Mouse (Mus musculus) limb, embryonic 15.5 days (tissue): ENCODE data around the gene Bdp1. TPM values are rescaled to one million over a fixed set of nuclear protein-coding genes. Genes with fewer than 3 reads are reported as not detected.

Experiments used
- ATAC-seq: fragments of 200-750 bp; cut with Nextera tagmentation; 2 replicates; pipeline ENCODE4 v1.8.0; 2017; ENCODE audit warnings: low read depth, moderate TSS enrichment; ENCODE audit not compliant: insufficient number of reproducible peaks, low FRiP score, low TSS enrichment
- H3K27ac ChIP-seq: fragments of 300-500 bp; sonication (generic); 2 replicates; pipeline ENCODE4 v1.5.1; 2015; ENCODE audit warnings: moderate library complexity, mild to moderate bottlenecking, inconsistent platforms
- H3K27me3 ChIP-seq: fragments of 300-500 bp; sonication (generic); 2 replicates; pipeline ENCODE4 v1.6.1; 2015; ENCODE audit warnings: inconsistent platforms
- H3K36me3 ChIP-seq: fragments of 300-500 bp; sonication (generic); 2 replicates; pipeline ENCODE4 v1.6.1; 2015; ENCODE audit warnings: inconsistent platforms
- H3K4me1 ChIP-seq: fragments of 300-500 bp; sonication (generic); 2 replicates; pipeline ENCODE4 v1.6.1; 2015; ENCODE audit warnings: inconsistent platforms
- H3K4me2 ChIP-seq: fragments of 300-500 bp; sonication (generic); 2 replicates; pipeline ENCODE4 v1.6.1; 2015; ENCODE audit warnings: mild to moderate bottlenecking, inconsistent platforms
- H3K4me3 ChIP-seq: fragments of 300-500 bp; sonication (generic); 2 replicates; pipeline ENCODE4 v1.5.1; 2015; ENCODE audit warnings: mild to moderate bottlenecking, inconsistent platforms
- H3K9ac ChIP-seq: fragments of 300-500 bp; sonication (generic); 2 replicates; pipeline ENCODE4 v1.6.1; 2015; ENCODE audit warnings: inconsistent platforms
- H3K9me3 ChIP-seq: fragments of 300-500 bp; sonication (generic); 2 replicates; pipeline ENCODE4 v1.6.1; 2016; ENCODE audit warnings: inconsistent platforms
- WGBS: fragments of 180-500 bp; shearing (Covaris S2); methylation state at CpG from one replicate; pipeline ENCODE4 v1.1.7; 2015; 5-methylcytosine and 5-hydroxymethylcytosine counted together
- polyA plus RNA-seq: library from polyadenylated mRNA; unstranded; fragments of >200 nt; fragmentation: Nextera tagmentation; extraction: Ambion mirVana; gene quantifications from 2 replicates; pipeline ENCODE4 v1.2.1, GENCODE M21; 2015

The Bdp1 gene
- polyA plus RNA-seq, 1 experiment from 2014 or later: 28.5 TPM

- Histone ChIP-seq H3K4me1 (no peaks in the 10 kb centered on the region), H3K4me2 (no peak overlapping the region), H3K9me3 (no peaks in the 10 kb centered on the region), H3K36me3 (peaks cover 51% of the 10 kb centered on the region), H3K27ac (no peak overlapping the region), H3K9ac (no peak overlapping the region), H3K27me3 (no peaks in the 10 kb centered on the region), H3K4me3 (no peak overlapping the region)
- 93% methylated on average over 4 of the region's 4 CpGs for WGBS
- no peak for ATAC-seq
These were observed 114.3 kb downstream of the Bdp1 start for GRCm38 (mm10) chr13:99989592-99989991.

GRCm38 (mm10) chr13:99983320-99983719 is 120.5 kb downstream of the Bdp1 start:
- 98% methylated on average over 1 of the region's 1 CpGs for WGBS
- Histone ChIP-seq H3K4me2 (no peak overlapping the region), H3K9me3 (no peaks in the 10 kb centered on the region), H3K27ac (no peak overlapping the region), H3K36me3 (peaks cover 21% of the 10 kb centered on the region; the same call in 1 of the 2 replicates), H3K27me3 (no peaks in the 10 kb centered on the region), H3K4me3 (no peak overlapping the region), H3K4me1 (no peaks in the 10 kb centered on the region), H3K9ac (no peak overlapping the region)
- no peak for ATAC-seq

GRCm38 (mm10) chr13:99979406-99979805 is 124.5 kb downstream of the Bdp1 start:
- 75% methylated on average over 2 of the region's 2 CpGs for whole genome bisulfite sequencing
- Histone ChIP-seq H3K27ac (no peak overlapping the region), H3K9ac (no peak overlapping the region), H3K4me1 (no peaks in the 10 kb centered on the region), H3K4me3 (no peak overlapping the region), H3K27me3 (no peaks in the 10 kb centered on the region), H3K9me3 (no peaks in the 10 kb centered on the region), H3K4me2 (no peak overlapping the region), H3K36me3 (peaks cover 16% of the 10 kb centered on the region; the same call in 1 of the 2 replicates)
- no peak for ATAC-seq

GRCm38 (mm10) chr13:99970089-99970488 is 133.8 kb downstream of the Bdp1 start:
- WGBS: 88% methylated on average over 5 of the region's 5 CpGs
- H3K36me3 ChIP-seq: peaks cover 41% of the 10 kb centered on the region

More at GRCm38 (mm10) chr13:99970089-99970488, 133.8 kb downstream of the Bdp1 start:
- Histone ChIP-seq H3K4me1 (no peaks in the 10 kb centered on the region), H3K27ac (no peak overlapping the region), H3K9me3 (no peaks in the 10 kb centered on the region), H3K27me3 (no peaks in the 10 kb centered on the region), H3K9ac (no peak overlapping the region), H3K4me3 (no peak overlapping the region), H3K4me2 (no peak overlapping the region)
- ATAC-seq: no peak

Other genes with a start within 250 kb of the Bdp1 start
- gene Cartpt, start 203.0 kb downstream of the Bdp1 start, polyA plus RNA-seq: 0.24 TPM in 1 of 2 replicates, not detected in the other
- 37.6 and 41.9 TPM in 2 replicates for gene Mccc2, start 88.4 kb downstream of the Bdp1 start, polyA plus RNA-seq
- 147 and 155 TPM in 2 replicates for gene Serf1, start 3.9 kb upstream of the Bdp1 start, polyA plus RNA-seq
- gene Smn1, start 20.8 kb upstream of the Bdp1 start, polyA plus RNA-seq: 39.7 and 42.0 TPM in 2 replicates
- 0.22 and 0.23 TPM in 2 replicates for gene Naip2, start 98.0 kb upstream of the Bdp1 start, polyA plus RNA-seq
- 0.20 and 0.28 TPM in 2 replicates for gene Naip5, start 142.3 kb upstream of the Bdp1 start, polyA plus RNA-seq
- 0.06 and 0.14 TPM in 2 replicates for gene Naip6, start 213.6 kb upstream of the Bdp1 start, polyA plus RNA-seq